Mouse (Mus musculus) spleen, postnatal 4 days (tissue): Measurements from ENCODE around the gene Btbd19.

Experiments
- DNase-seq, 2 experiments: peaks; one replicate each; pipeline ENCODE4 v3.0.0; 2022; ENCODE audit warnings: low spot score in 2 of 2

The Btbd19 gene

DNA sequence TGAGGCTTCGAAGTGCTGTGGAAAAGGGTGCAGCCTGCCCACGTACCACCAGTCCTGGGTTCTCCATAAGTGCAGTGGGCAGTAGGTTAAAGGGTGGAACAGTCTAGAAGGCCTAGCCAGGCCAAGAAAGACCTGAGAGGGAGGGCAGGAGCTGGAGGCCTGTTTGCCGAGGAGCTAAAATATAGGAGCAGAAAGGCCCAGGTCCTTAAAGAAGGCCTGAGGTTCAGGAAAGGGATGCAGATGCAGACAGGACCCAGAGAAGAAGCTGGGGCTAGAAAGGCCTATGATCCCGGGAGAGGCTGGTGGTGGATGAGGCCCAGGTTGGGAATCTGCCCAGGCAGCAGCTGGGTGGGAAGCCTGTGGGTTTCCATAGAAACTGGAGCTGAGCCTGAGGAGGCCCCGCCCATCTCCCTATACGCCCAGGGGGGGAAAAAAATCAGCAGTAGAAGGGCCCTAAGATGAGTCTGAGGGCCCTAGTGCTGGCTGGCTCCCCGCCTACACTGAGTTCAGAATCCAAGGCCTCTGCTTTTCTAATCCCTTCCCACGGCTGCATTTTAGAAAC is at the start of gene Btbd19:
Gene Btbd19, minus strand, starts transcription at position 378 of the 562 bp plus-strand sequence.
- no peak for DNase-seq

GRCm38 (mm10) chr4:117169936-117170335 is 44.4 kb upstream of the Btbd19 start:
- no peak for DNase-seq

DNA sequence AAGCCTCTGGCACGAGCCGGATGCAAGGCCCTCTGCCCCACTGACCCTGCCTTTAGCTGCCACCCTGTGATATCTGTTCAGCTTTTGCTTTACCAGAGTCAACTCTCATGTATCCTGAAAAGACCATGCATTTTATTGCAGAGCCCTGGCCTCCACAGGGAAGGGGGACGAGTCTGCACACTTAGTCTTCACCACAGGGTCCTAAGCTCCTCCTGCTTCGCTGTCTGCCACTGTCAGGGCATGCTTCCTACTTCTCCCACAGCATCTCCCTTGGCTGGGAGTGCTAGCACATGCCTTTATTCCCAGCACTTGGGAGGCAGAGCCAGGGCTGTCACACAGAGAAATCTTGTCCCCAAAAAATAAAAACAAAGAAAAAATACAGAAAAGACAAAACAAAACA is 35.7 kb upstream of the Btbd19 start:
- no peak for DNase-seq

- DNase-seq, result no peak
Observed at GRCm38 (mm10) chr4:117159666-117160065, 34.1 kb upstream of the Btbd19 start.

DNA sequence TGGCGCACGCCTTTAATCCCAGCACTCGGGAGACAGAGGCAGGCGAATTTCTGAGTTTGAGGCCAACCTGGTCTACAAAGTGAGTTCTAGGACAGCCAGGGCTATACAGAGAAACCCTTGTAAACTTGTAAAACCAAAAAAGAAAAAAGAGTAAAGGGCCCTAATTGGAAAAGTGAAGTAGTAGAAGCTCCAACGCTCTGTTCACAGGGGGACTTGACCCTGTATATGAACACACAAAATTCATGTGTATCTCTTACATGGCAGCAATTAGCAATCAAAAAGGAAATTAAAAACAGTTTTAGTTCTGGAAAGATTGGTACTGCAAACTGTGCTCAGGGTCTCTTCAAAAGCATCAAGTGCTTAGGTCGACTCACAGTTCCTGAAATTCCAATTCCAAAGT is 30.8 kb upstream of the Btbd19 start:
- DNase-seq, result no peak

GRCm38 (mm10) chr4:117155792-117156355 is 30.3 kb upstream of the Btbd19 start, which contains the start of gene Rps8:
Gene Rps8, minus strand, starts transcription at chr4:117156243.
- DNase-seq, result peak; percentile 79 to 89

DNA sequence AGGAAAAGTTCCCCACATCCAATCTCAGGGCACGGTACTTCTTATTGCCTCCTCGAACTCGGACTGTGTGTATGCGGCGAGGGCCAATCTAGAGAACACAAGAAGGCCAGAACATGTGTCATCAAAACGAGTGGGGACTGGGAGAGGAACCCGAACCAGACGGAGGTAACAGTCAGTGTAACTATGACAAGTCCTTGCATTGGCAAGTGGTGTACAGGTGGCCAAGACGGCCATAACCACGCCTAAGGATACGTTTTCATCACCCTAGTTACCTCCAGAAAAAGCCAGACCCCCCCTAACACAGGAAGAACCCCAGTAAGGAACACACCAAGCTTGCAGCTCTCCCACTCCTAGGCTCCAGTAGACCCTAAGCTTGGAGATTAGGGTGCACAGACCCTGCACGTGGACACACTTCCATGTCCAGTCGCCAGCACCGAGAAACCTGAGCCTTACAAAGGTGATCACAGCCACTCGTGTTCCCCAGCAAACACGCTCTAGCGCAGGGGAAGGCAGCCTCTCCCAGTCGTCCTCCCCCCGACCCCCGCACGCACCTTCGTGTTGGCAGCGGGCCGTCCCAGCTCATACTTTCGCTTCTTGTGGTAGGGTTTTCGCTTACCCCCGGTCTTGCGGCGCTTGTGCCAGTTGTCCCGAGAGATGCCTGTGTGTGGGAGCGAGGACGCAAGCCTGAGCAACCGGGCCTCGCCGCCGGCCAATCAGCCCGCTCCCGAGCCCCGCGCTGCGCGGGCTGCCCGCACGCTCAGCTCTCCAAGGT is 29.7 kb upstream of the Btbd19 start:
- no peak for DNase-seq

DNA sequence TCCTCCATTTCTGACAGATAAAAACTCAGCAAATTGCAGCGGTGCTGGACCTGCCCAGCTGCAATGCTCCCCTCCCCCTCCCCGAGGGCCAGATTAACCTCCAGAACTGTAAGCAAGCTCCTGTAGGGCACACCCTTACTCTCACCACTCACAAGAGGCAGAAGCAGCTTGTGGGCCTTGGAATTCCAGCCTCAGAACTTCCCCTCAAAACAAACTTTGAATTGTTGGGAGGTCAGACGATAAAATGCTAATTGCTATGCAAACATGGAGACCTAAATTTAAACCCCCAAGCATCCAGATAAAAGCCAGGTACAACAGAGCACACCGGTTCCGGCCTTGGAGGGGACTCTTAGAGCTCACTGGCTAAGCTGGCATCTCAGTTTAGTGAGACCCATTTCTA is 27.2 kb upstream of the Btbd19 start:
- no peak for DNase-seq

DNA sequence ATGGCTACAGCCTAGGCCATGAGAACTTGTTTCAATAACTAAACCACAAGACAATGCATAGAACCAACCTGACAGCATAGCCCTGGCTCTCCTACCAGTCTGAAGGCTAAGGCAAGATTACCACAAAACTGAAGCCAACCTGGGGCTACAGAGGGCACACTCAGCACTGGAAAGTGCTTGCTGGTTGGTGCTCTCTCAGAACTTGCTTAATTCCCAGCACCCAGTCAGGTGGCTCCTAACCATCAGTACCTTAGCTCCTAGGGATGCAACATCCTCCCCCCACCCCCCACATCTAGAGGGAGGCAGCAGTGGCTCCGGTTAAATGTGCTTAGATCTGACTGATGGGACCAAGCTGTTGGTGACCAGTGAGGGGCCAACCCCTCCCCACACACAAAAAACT is 25.9 kb upstream of the Btbd19 start:
- no peak for DNase-seq

GRCm38 (mm10) chr4:117150212-117150733 is 24.7 kb upstream of the Btbd19 start:
- DNase-seq, result no peak

- no peak for DNase-seq
Observed at GRCm38 (mm10) chr4:117149291-117150211, 24.0 kb upstream of the Btbd19 start.

GRCm38 (mm10) chr4:117148815-117149214 is 23.3 kb upstream of the Btbd19 start:
- DNase-seq, result no peak

GRCm38 (mm10) chr4:117148047-117148713 is 22.7 kb upstream of the Btbd19 start:
- DNase-seq, result no peak

DNA sequence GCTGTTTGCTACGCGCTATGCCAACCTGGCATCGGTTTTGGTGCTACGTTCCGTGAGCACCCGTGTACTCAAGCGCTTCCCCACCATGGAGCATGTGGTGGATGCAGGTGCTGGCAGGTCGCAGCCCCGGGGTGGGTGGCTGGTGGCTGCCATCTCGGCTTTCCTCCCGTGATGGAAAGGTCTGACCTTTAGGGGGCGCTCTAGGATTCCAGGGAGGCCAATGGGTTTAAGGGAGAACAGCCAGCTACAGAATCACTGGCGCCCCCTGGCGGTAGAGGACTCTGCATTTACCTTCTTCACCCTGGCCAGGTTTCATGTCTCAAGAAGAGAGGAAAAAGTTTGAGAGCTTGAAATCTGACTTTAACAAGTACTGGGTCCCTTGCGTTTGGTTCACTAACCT is 20.7 kb upstream of the Btbd19 start:
- peak; percentile 93 to 99 for DNase-seq

GRCm38 (mm10) chr4:117145248-117145647 is 19.7 kb upstream of the Btbd19 start:
- peak in 1 of 2 experiments; percentile 60 for DNase-seq

- no peak for DNase-seq
Observed at GRCm38 (mm10) chr4:117143023-117143422, 17.5 kb upstream of the Btbd19 start.

DNA sequence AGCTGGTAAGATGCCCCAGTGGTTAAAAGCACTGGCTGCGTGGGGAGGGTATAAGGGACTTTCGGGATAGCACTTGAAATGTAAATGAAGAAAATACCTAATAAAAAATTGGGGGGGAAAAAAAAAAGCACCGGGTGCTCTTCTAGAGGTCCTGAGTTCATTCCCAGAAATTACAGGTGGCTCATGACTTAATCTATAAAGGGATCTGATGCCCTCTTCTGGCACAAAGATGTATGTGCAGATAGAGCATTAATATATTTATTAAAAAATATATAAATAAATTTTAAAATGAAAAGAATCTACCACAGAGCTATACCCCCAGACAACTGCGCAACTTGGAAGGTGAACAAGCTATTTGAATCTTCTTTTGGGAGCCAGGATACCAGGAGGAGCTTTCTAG is 15.1 kb upstream of the Btbd19 start:
- DNase-seq, result no peak

- DNase-seq, result no peak
Observed at GRCm38 (mm10) chr4:117139217-117139612, 13.7 kb upstream of the Btbd19 start.

DNA sequence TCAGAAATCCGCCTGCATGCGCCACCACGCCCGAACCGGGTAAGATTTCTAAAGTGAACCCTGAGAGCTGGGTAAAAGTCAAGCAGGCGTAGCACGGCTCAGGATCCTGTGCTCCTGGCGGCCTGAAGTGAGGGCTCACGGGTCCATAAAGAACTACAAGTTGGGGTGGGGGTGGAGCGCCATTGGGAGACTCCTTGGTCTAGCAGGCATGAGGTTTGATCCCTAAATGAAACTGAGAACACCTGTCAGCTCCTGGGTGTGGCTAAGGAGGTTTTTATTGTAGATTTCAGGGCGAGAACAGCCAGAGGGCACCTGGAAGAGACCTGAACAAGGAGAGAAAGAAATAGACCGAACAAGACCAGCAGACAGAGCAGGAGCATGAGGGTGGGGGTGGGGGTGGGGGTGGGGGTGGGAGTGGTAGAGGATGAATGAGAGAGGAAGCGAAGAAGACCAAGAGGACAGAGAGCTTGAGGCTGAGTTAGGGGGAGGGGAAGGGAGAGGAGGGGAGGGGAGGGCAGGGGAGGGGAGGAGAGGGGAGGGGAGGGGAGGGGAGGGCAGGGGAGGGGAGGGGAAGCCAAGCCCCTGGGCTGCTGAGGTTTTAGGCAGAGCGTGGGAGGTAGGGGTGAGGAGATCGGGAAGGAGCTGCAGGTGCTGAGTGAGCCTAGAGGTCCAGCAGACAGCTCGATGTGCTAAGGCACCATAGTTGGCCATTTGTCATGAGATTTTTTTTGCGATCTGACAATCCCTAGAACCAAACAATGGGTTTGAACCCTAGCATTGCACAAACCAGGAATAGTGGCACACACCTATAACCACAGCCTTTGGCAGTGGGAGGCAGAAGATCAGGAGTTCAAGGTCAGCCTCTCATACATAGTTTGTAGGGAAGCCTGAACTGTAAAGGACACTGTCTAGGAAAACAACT is 13.0 kb upstream of the Btbd19 start:
- no peak for DNase-seq

GRCm38 (mm10) chr4:117136034-117136433 is 10.5 kb upstream of the Btbd19 start:
- DNase-seq, result no peak
